Mouse (Mus musculus): ENCODE measurements at regions not wholly inside any gene's neighbourhood (a gene's known extent, or its start where the extent isn't known, plus 50 kb on each side); places are given as distances from the start of the nearest gene placed in this dataset.

GRCm38 (mm10) chr7:39882113-39882512, 364.5 kb downstream of the Zfp619 start:
- DNase-seq, result no peak

- DNase-seq, result no peak
These were observed 376.8 kb downstream of the Zfp619 start for GRCm38 (mm10) chr7:39894208-39894896.

DNA sequence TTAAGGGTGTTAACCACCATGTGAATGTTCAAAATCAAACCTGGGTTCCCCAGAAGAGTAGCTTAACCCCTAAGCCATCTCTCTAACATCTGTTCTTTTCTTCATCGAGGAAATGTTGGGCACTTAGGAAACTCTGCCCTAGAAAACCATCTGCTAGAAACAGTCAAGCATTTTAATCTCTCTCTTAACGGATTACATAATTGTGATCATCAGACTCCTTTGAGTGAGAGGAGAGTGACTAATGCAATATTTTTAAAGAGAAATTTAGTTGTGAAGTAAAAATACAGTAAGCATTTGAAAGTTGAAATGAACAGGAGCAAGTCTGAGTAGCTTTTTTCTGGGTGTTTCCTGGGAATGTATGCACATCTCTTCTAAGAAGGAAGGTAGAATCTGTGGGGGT, 379.4 kb downstream of the Zfp619 start:
- DNase-seq, result no peak

- DNase-seq, result no peak
These were observed 380.7 kb downstream of the Zfp619 start for GRCm38 (mm10) chr7:39898268-39898667.

- DNase-seq, result no peak
These were observed 416.4 kb downstream of the Zfp619 start for GRCm38 (mm10) chr7:39933946-39934345.

- DNase-seq, result no peak
These were observed 419.7 kb downstream of the Zfp619 start for GRCm38 (mm10) chr7:39937262-39937661.

- peak; percentile 8 to 41 for DNase-seq
These were observed 424.8 kb downstream of the Zfp619 start for GRCm38 (mm10) chr7:39942262-39942900.

DNA sequence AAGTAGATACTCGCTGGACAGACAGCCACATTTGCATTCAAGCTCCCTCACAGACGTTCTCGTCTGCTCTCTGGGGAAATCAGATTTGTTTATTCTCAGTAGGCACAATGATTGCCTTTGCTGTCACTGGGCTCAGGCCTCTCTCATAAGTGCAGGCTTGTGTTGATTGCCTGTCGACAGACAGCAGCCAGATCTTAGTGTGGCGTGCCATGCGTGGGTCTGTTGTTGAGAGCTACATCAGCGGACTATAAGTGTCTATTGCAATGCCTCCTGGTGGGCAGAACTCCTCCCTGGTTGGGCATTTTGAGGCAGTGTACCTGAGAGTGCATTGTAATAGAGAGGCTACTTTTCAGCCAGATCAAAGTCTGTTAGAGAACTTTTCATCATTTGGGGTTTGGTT, 436.5 kb downstream of the Zfp619 start:
- DNase-seq, result no peak

GRCm38 (mm10) chr7:39954931-39955330, 437.4 kb downstream of the Zfp619 start:
- no peak for DNase-seq

- DNase-seq, result no peak
These were observed 460.6 kb downstream of the Zfp619 start for GRCm38 (mm10) chr7:39978121-39978520.

GRCm38 (mm10) chr7:39981647-39982046, 464.1 kb downstream of the Zfp619 start:
- no peak for DNase-seq

All from cerebellum, postnatal 25 days (tissue).